Mouse (Mus musculus) lung, postnatal 0 days (tissue): ENCODE measurements around the gene Gm11027. TPM values are rescaled to one million over a fixed set of nuclear protein-coding genes. Genes with fewer than 3 reads are reported as not detected.
A peak's percentile ranks its signal among the peaks of the same experiment; 100 is the strongest.

Experiments
- ATAC-seq: fragments of 200-750 bp; cut with Nextera tagmentation; 2 replicates; pipeline ENCODE4 v1.8.0; 2017; ENCODE audit warnings: moderate library complexity
- DNase-seq: peaks from one replicate; pipeline ENCODE4 v3.0.0-alpha.2; 2016; ENCODE audit warnings: low spot score
- H3K27ac ChIP-seq: fragments of 300-500 bp; sonication (generic); 2 replicates; pipeline ENCODE4 v1.5.1; 2014; ENCODE audit warnings: antibody characterized with exemption, mild to moderate bottlenecking, low read length, mixed read lengths
- H3K27me3 ChIP-seq: fragments of 300-500 bp; sonication (generic); replicated peaks from 2 replicates; pipeline ENCODE4 v1.6.1; 2014; ENCODE audit warnings: low read length, mixed read lengths; ENCODE audit not compliant: insufficient read depth
- H3K36me3 ChIP-seq: fragments of 300-500 bp; sonication (generic); 2 replicates; pipeline ENCODE4 v1.6.1; 2014; ENCODE audit warnings: low read length, mixed read lengths; ENCODE audit not compliant: insufficient read depth
- H3K4me1 ChIP-seq: fragments of 300-500 bp; sonication (generic); 2 replicates; pipeline ENCODE4 v1.6.1; 2014; ENCODE audit warnings: antibody characterized with exemption, low read depth, low read length, mixed read lengths; ENCODE audit not compliant: insufficient read depth
- H3K4me2 ChIP-seq: fragments of 300-500 bp; sonication (generic); replicated peaks from 2 replicates; pipeline ENCODE4 v1.6.1; 2014; ENCODE audit warnings: low read depth, mild to moderate bottlenecking, low read length, moderate library complexity, mixed read lengths
- H3K4me3 ChIP-seq: fragments of 300-500 bp; sonication (generic); 2 replicates; pipeline ENCODE4 v1.5.1; 2014; ENCODE audit warnings: low read depth, low read length
- H3K9ac ChIP-seq: fragments of 300-500 bp; sonication (generic); replicated peaks from 2 replicates; pipeline ENCODE4 v1.6.1; 2014; ENCODE audit warnings: low read depth, mild to moderate bottlenecking
- H3K9me3 ChIP-seq: fragments of 300-500 bp; sonication (generic); 2 replicates; pipeline ENCODE4 v1.6.1; 2016; ENCODE audit warnings: low read length, mixed read lengths
- CTCF ChIP-seq: IDR thresholded peaks from 2 replicates; pipeline ENCODE4 v1.5.1; 2016; ENCODE audit warnings: antibody characterized with exemption, mild to moderate bottlenecking
- EP300 ChIP-seq: IDR thresholded peaks from 2 replicates; pipeline ENCODE4 v1.6.1; 2016; ENCODE audit warnings: antibody characterized with exemption, mild to moderate bottlenecking, control low read depth
- WGBS: fragments of 180-500 bp; shearing (Covaris S2); extraction: QIAGEN DNeasy Blood & Tissue Kit; methylation state at CpG from one replicate; pipeline ENCODE4 v1.1.7; 2014; 5-methylcytosine and 5-hydroxymethylcytosine counted together
- polyA plus RNA-seq: library from polyadenylated mRNA; unstranded; fragments of >200 nt; fragmentation: Nextera tagmentation; extraction: Ambion mirVana; gene quantifications from 2 replicates; pipeline ENCODE4 v1.2.1, GENCODE M21; 2015

Gm11027 gene
- polyA plus RNA-seq, 1 experiment from 2014 or later = not detected

GRCm38 (mm10) chr12:116273733-116274132 lies 1.5 kb upstream of the Gm11027 start:
- Histone ChIP-seq H3K27me3 (no peaks in the 10 kb centered on the region), H3K4me1 (no peaks in the 10 kb centered on the region), H3K36me3 (no peaks in the 10 kb centered on the region), H3K4me3 (no peak overlapping the region), H3K27ac (no peak overlapping the region), H3K9ac (no peak overlapping the region), H3K4me2 (no peak overlapping the region), H3K9me3 (no peaks in the 10 kb centered on the region)
- no peak for TF ChIP-seq CTCF
- no peak for TF ChIP-seq EP300
- DNase-seq (peak; percentile 36), ATAC-seq (peak; percentile 53; the same call in 1 of the 2 replicates)
- 33% methylated on average over 1 of the region's 1 CpGs for WGBS

- ATAC-seq = no peak
- TF ChIP-seq CTCF (no peak), EP300 (no peak)
- Histone ChIP-seq H3K4me2 (no peak overlapping the region), H3K27ac (no peak overlapping the region), H3K27me3 (no peaks in the 10 kb centered on the region), H3K36me3 (no peaks in the 10 kb centered on the region), H3K9ac (no peak overlapping the region), H3K9me3 (no peaks in the 10 kb centered on the region), H3K4me3 (no peak overlapping the region), H3K4me1 (no peaks in the 10 kb centered on the region)
- 94% methylated on average over 4 of the region's 4 CpGs for WGBS
- DNase-seq = no peak
These were observed 445 bp downstream of the Gm11027 start for GRCm38 (mm10) chr12:116275631-116276030.

GRCm38 (mm10) chr12:116276961-116277360 lies 1.8 kb downstream of the Gm11027 start:
- Histone ChIP-seq H3K27me3 (no peaks in the 10 kb centered on the region), H3K9ac (no peak overlapping the region), H3K4me1 (no peaks in the 10 kb centered on the region), H3K4me2 (no peak overlapping the region), H3K4me3 (no peak overlapping the region), H3K27ac (no peak overlapping the region), H3K36me3 (no peaks in the 10 kb centered on the region), H3K9me3 (no peaks in the 10 kb centered on the region)
- TF ChIP-seq EP300 = no peak
- no peak for TF ChIP-seq CTCF
- 44% methylated on average over 2 of the region's 2 CpGs for WGBS
- no peak for ATAC-seq
- no peak for DNase-seq

GRCm38 (mm10) chr12:116278541-116278940 lies 3.4 kb downstream of the Gm11027 start:
- H3K27ac ChIP-seq = no peak overlapping the region
- H3K36me3 ChIP-seq = no peaks in the 10 kb centered on the region
- TF ChIP-seq CTCF (no peak), EP300 (no peak)
- no peaks in the 10 kb centered on the region for H3K27me3 ChIP-seq
- no peak overlapping the region for H3K4me3 ChIP-seq
- WGBS = 85% methylated on average over 1 of the region's 1 CpGs
- ATAC-seq (no peak), DNase-seq (no peak)
- H3K9ac ChIP-seq = no peak overlapping the region
- H3K4me2 ChIP-seq = no peak overlapping the region
- no peaks in the 10 kb centered on the region for H3K9me3 ChIP-seq
- no peaks in the 10 kb centered on the region for H3K4me1 ChIP-seq

- 95% methylated on average over 2 of the region's 2 CpGs for WGBS
- no peak overlapping the region for H3K4me2 ChIP-seq
- H3K9ac ChIP-seq = no peak overlapping the region
- H3K4me1 ChIP-seq = no peaks in the 10 kb centered on the region
- TF ChIP-seq CTCF (no peak), EP300 (no peak)
- DNase-seq = no peak
- H3K9me3 ChIP-seq = no peaks in the 10 kb centered on the region
- no peaks in the 10 kb centered on the region for H3K36me3 ChIP-seq
- H3K27me3 ChIP-seq = no peaks in the 10 kb centered on the region
- H3K4me3 ChIP-seq = no peak overlapping the region
- ATAC-seq = no peak
- no peak overlapping the region for H3K27ac ChIP-seq
These were observed 4.0 kb downstream of the Gm11027 start for GRCm38 (mm10) chr12:116279181-116279580.

- WGBS = 2% methylated on average over 7 of the region's 7 CpGs
- peak overlapping the region; percentile 98 for H3K27ac ChIP-seq
- no peaks in the 10 kb centered on the region for H3K36me3 ChIP-seq
- peak overlapping the region; percentile 64 for H3K4me2 ChIP-seq
- no peaks in the 10 kb centered on the region for H3K27me3 ChIP-seq
- DNase-seq (no peak), ATAC-seq (peak; percentile 1)
- H3K9ac ChIP-seq = peak overlapping the region; percentile 72
- H3K4me3 ChIP-seq = peak overlapping the region; percentile 100
- H3K4me1 ChIP-seq = no peaks in the 10 kb centered on the region
- no peaks in the 10 kb centered on the region for H3K9me3 ChIP-seq
- TF ChIP-seq CTCF (no peak), EP300 (no peak)
These were observed 5.0 kb downstream of the Gm11027 start for GRCm38 (mm10) chr12:116280149-116280652.
